Mouse (Mus musculus) olfactory bulb, adult 2 months (tissue): Measurements from ENCODE around the gene Paf1. TPM values are rescaled to one million over a fixed set of nuclear protein-coding genes. Genes with fewer than 3 reads are reported as not detected.

ENCODE experiments used
- H3K27ac ChIP-seq: fragments of 200-500 bp; 2 replicates; pipeline ENCODE4 v1.5.1; 2012; ENCODE audit warnings: low read depth, low read length; ENCODE audit not compliant: insufficient read depth
- H3K4me1 ChIP-seq: fragments of 200-500 bp; 2 replicates; pipeline ENCODE4 v1.6.1; 2012; ENCODE audit warnings: low read length; ENCODE audit not compliant: control insufficient read depth, insufficient read depth
- H3K4me3 ChIP-seq: fragments of 200-500 bp; 2 replicates; pipeline ENCODE4 v1.5.1; 2012; ENCODE audit warnings: mild to moderate bottlenecking, low read depth, low read length, moderate library complexity; ENCODE audit not compliant: insufficient read depth
- CTCF ChIP-seq: fragments of 200-500 bp; IDR thresholded peaks from 2 replicates; pipeline ENCODE4 v1.5.1; 2012; ENCODE audit warnings: low read depth, mild to moderate bottlenecking, low read length, moderate library complexity; ENCODE audit not compliant: insufficient read depth
- POLR2A ChIP-seq: fragments of 200-500 bp; IDR thresholded peaks from 2 replicates; pipeline ENCODE4 v1.6.1; 2012; ENCODE audit warnings: mild to moderate bottlenecking, low read depth, low read length, moderate library complexity; ENCODE audit not compliant: insufficient read depth
- WGBS: fragments of 180-500 bp; shearing (Covaris S2); methylation state at CpG from one replicate; pipeline ENCODE4 v1.1.7; 2018; 5-methylcytosine and 5-hydroxymethylcytosine counted together
- polyA plus RNA-seq: library from polyadenylated mRNA; stranded (reverse); fragments of >200 nt; gene quantifications from 2 replicates; pipeline ENCODE4 v1.2.4, GENCODE M21; 2012; ENCODE audit warnings: low replicate concordance; ENCODE audit not compliant: missing spikeins, insufficient read depth, insufficient read length

Paf1 gene
- polyA plus RNA-seq, 1 experiment: 1,326 TPM

- 90% methylated on average over 16 of the region's 16 CpGs for WGBS
- H3K4me1 ChIP-seq: peaks cover 12% of the 10 kb centered on the region
- no peak overlapping the region for H3K4me3 ChIP-seq
- TF ChIP-seq POLR2A (no peak), CTCF (no peak)
- no peak overlapping the region for H3K27ac ChIP-seq
These were observed 24.4 kb upstream of the Paf1 start for GRCm38 (mm10) chr7:28368276-28368920.

- Histone ChIP-seq H3K27ac (no peak overlapping the region), H3K4me3 (no peak overlapping the region), H3K4me1 (peaks cover 12% of the 10 kb centered on the region)
- TF ChIP-seq CTCF: no peak
- 89% methylated on average over 14 of the region's 14 CpGs for WGBS
These were observed 22.7 kb upstream of the Paf1 start for GRCm38 (mm10) chr7:28370051-28370450.

GRCm38 (mm10) chr7:28370977-28371513 lies 21.7 kb upstream of the Paf1 start:
- no peak overlapping the region for H3K27ac ChIP-seq
- TF ChIP-seq CTCF: no peak
- no peak for TF ChIP-seq POLR2A
- peaks cover 12% of the 10 kb centered on the region for H3K4me1 ChIP-seq
- peak overlapping the region; percentile 52 for H3K4me3 ChIP-seq
- WGBS: 12% methylated on average over 11 of the region's 11 CpGs

- no peak overlapping the region for H3K27ac ChIP-seq
- H3K4me3 ChIP-seq: peak overlapping the region; percentile 52
- 2% methylated on average over 42 of the region's 43 CpGs for WGBS
- TF ChIP-seq POLR2A (no peak), CTCF (no peak)
- H3K4me1 ChIP-seq: peaks cover 16% of the 10 kb centered on the region
These were observed 21.2 kb upstream of the Paf1 start for GRCm38 (mm10) chr7:28371514-28371989.

GRCm38 (mm10) chr7:28372251-28373108 lies 20.3 kb upstream of the Paf1 start, which contains the start of gene Plekhg2:
TSS of gene Plekhg2 (minus strand) at chr7:28372599.
- Histone ChIP-seq H3K27ac (peak within 1 kb of the TSS; percentile 59; the same call in 1 of the 2 replicates), H3K4me3 (peak within 1 kb of the TSS; percentile 52), H3K4me1 (peaks cover 17% of the 10 kb centered on the region)
- WGBS: under 1% methylated on average over 64 of the region's 66 CpGs
- TF ChIP-seq POLR2A: no peak; the same call in 1 of the 2 replicates
- TF ChIP-seq CTCF: peak; percentile 55

- H3K27ac ChIP-seq: peak overlapping the region; percentile 52; the same call in 1 of the 2 replicates
- H3K4me1 ChIP-seq: peaks cover 24% of the 10 kb centered on the region
- under 1% methylated on average over 9 of the region's 9 CpGs for WGBS
- TF ChIP-seq POLR2A (no peak), CTCF (no peak)
- peak overlapping the region; percentile 52 for H3K4me3 ChIP-seq
These were observed 19.6 kb upstream of the Paf1 start for GRCm38 (mm10) chr7:28373131-28373581.

- Histone ChIP-seq H3K4me1 (peaks cover 33% of the 10 kb centered on the region), H3K4me3 (no peak overlapping the region), H3K27ac (no peak overlapping the region)
- TF ChIP-seq CTCF (no peak), POLR2A (no peak)
- WGBS: 86% methylated on average over 7 of the region's 7 CpGs
These were observed 18.8 kb upstream of the Paf1 start for GRCm38 (mm10) chr7:28373891-28374495.

- peaks cover 37% of the 10 kb centered on the region for H3K4me1 ChIP-seq
- no peak overlapping the region for H3K4me3 ChIP-seq
- WGBS: 73% methylated on average over 10 of the region's 10 CpGs
- no peak overlapping the region for H3K27ac ChIP-seq
- no peak for TF ChIP-seq CTCF
- TF ChIP-seq POLR2A: no peak
These were observed 18.1 kb upstream of the Paf1 start for GRCm38 (mm10) chr7:28374647-28375046.
